Mouse (Mus musculus): ENCODE measurements around the gene Ddx10. TPM values are rescaled to one million over a fixed set of nuclear protein-coding genes. Genes with fewer than 3 reads are reported as not detected.

Gene Ddx10
- 11.0 and 11.5 TPM in 2 replicates for polyA plus RNA-seq (2012)

DNA sequence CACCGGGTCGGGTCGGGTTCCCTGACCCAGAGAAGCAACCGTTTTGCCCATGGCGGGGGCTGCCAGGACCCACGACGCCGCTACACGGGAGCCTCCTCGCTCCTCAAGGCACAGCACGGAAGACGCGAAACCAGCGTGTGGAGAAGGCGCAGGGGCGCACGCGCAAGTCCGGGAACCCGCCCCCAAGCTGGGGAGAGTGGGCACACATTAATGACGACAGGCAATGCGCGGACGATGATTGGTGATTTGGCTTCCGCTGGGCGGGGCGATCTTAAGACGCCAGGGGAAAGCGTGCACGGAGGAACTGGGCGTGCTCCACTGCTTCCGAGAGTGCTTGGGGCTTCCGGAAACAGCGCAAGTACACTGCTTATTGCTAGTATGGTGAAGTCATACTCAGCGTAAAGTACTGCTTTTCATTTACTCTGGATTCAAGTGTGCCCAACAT lies at the start of gene Ddx10:
TSS of gene Ddx10 (minus strand) at position 101 of the 445 bp plus-strand sequence.
- no peak for TF ChIP-seq GATA1 (IDR thresholded peaks at IDR 0.05; ENCODE audit: low read length)

DNA sequence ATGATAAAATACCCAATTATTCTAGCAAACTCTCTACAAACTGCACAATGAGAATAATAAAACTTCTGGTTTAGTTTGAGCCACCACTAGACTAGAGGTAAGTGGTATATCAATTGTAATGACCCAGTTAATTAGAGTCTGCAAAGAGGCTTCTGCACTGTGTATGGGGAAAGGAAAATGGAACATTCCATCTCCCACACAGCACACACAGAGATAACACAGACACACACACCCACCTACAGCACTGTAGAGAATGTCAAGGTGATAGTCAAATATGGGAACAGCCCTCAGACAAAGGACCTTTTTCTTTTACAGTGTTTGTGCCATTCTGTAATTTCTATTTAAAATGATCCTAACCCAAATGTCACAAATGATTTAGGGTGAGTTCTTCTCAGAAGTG lies 45.0 kb upstream of the Ddx10 start:
- TF ChIP-seq GATA1 (IDR thresholded peaks at IDR 0.05; ENCODE audit: low read length): no peak

DNA sequence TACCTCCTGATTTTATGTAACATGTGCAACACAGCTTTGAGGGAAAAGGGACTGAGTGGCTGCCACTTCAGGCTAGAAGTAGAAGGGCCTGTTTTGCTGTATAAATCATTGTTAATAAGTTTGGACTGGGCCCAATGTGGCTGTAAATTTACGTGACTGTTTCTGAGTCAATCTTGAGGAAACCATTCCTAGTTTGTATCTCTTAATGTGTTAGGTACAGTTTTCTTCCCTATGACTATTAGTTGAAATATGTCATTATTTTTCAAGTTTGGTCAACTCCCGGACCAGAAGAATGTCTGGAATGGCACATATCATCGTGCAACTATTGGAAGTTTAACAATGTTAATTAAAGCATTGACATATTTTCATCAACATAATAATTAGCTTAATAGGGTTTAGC lies 42.2 kb upstream of the Ddx10 start:
- TF ChIP-seq GATA1 (IDR thresholded peaks at IDR 0.05; ENCODE audit: low read length): no peak

DNA sequence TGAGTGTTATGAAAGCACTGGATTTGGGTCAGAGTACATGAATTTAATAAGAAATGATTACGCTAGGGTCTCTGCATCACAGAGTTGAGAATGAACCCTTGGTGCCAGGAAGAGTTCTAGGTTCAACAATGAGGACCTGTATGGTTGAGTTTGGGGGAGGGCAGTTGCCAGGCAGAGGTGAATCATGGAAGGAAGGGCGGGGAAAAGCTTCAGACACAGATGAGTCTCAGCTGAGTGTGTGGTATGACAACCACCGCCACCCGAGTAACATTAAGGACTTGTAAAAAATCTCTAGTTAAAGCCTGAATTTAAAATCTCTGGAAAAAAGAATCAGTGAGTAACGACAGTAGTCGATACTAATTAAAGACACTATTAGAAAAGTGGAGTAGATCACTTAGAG lies 38.9 kb upstream of the Ddx10 start:
- TF ChIP-seq GATA1 (IDR thresholded peaks at IDR 0.05; ENCODE audit: low read length): no peak

DNA sequence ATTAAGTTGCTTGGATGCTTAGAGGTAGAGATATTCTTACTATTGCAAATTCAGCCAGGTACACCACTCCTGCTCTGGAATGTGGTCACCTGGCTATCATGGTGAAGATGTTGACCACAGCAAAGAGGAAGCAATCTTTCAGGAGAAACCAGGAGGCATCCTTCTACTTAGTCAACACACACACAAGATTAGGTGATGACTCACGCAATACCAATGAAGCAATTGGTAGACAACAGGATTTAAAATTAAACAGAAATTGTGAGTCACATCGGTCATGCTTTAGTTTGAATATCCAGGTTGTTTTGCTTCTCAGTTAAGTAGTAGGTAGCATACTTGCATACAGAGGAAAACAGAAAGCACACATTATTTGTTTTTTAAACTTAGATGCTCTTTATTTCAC lies 31.1 kb upstream of the Ddx10 start:
- TF ChIP-seq GATA1 (IDR thresholded peaks at IDR 0.05; ENCODE audit: low read length): no peak

DNA sequence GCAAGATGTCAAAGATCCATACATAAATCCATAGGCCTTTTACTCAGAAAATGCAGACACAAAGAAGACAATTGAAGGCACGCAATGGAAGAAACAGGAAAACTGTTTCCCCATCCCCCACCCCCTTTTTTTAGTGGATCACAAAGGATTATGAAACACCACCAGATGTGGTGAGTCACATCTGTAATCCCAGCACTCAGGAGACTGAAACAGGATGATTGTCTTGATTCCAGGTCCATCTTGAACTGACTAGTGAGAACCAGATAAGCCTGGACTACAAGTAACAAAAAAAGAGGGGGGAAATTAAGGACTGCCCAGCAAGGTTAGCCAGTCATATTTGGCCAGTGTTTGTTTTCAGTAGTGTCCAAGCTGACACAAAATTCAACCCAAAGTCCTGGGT lies 28.5 kb upstream of the Ddx10 start:
- no peak for TF ChIP-seq GATA1 (IDR thresholded peaks at IDR 0.05; ENCODE audit: low read length)

DNA sequence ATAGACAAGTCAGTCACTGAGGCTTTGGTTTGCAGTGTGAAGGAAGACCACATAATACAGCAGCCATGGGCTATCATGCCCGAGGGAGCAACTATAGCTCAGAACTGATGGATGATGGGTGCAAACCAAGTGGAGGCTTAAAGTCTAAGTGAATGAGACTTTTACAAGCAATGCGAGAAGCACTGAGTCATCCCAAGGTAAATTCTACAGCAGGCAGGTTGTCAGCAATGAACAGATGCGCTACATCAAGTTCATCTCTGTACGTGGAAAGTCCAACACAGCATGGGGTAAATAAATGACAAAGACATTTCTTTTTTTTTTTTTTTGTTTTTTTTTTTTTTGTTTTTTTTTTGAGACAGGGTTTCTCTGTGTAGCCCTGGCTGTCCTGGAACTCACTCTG lies 24.9 kb upstream of the Ddx10 start:
- TF ChIP-seq GATA1 (IDR thresholded peaks at IDR 0.05; ENCODE audit: low read length): no peak

DNA sequence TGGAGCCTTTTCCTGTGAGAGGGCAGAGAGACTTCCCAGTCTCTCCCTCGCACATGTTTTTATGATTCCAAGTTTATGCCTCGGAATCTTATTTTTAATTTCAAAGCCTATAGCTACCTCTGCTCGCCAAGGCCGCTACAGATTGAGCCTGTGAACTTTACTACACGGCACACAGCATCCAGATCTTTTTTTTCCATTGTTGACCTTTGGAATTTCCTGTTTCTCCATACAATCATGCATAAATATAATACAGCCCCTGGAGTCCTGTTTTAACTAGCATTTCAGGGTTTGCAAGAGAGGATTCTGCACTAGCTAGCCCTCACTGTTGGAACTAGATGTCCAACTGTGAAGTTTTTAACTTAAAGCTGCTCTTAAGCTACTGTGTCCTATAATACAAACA lies 24.4 kb upstream of the Ddx10 start:
- no peak for TF ChIP-seq GATA1 (IDR thresholded peaks at IDR 0.05; ENCODE audit: low read length)

DNA sequence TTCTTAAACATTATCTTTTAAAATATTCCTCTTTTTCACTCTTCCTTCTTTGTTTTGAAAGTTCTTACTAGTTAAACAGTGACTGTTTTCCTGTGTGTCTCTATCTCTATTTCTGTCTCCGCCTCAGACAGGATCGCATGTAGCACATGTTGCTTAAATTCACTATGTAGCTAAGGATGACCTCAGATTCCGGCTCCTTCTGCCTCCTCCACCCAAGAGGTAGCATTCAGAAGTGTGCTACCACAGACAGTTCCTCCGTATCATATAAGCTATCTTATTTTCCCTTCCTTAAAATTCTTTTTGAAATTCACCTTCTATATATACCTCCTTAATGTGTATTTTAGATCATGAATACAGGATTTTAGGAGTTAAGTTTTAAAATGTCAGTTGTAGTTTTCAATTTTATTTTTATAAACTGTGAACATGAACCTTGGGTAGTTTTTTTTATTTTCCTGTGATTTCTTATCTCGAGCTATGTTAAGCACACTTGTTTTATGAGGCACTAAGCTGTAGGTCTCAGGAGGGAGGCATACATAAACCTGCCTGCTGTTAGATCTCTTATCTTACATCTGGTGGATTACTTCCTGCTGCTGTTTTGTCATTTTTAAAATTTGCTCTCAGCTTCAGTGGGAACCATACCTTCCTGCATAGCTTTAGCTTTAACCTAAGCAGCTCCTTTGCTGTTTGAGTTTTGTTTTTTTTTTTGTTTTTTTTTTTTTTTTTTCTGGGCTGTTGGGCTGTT lies 23.6 kb upstream of the Ddx10 start:
- no peak for TF ChIP-seq GATA1 (IDR thresholded peaks at IDR 0.05; ENCODE audit: low read length)

DNA sequence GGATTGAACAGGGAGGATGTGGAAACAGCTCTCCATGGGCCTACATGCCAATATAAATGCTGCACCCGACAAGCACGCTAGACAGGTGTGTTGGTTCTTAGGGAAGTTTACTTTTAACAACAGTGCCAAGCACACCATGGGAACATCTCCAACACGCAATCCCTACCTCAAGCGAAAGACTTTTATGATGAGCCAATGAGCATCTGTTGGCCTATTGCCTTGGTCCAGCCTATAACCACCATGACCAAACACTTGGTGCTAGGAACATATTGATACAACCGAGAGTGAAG lies 21.6 kb upstream of the Ddx10 start:
- TF ChIP-seq GATA1 (IDR thresholded peaks at IDR 0.05; ENCODE audit: low read length): no peak

DNA sequence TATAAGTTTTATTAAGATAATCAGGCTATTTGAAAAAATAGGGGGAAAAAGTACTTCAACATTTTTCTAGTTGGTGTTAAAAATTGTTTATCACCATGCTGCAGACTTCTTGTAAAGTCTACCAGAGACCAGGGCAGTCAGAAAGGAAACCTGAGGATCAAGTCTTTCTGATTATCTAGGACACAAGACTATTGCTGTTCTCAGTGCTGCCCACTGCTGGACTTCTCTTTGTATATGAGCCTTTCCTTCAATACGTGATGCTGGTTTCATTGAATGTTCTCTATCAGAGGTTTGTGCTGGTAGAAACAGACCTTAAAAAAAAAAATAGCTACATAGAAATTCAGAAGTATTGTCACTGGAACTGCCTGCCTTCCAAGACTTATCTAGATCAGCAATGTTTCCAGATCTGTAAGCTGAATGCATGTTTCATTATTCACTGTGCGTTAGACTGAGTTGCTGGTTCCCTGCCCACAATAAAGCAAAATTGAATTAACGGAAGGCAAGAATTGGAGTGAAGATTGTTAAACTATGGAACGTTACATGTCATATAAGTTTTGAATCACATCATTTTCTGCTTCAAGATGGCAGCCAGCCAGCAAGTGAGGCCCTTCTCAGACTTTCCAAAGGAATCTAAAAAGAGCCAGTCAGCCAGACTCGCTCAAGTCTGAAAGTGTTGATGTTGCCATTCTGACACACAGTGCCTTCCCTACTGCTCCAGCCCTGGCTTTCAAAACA lies 21.0 kb upstream of the Ddx10 start:
- no peak for TF ChIP-seq GATA1 (IDR thresholded peaks at IDR 0.05; ENCODE audit: low read length)

DNA sequence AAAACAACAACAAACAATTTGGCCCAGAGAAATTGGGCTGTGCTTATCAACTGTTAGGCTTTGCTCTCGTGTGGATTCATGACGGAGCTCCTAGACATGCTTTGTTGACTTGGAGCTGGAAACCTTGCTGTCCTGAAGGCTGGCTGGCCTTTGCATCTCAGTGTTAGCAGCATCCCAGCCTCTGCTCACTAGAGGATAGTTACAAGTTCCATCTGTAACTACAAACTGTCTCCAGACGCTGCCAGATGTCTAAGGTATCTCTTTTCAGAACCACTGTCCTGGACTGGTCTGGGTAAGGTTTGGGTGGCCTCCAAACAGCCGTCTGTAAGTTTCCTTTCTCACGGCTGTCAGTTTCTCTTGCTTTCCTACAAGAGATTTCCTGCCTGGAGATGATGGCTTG lies 20.2 kb upstream of the Ddx10 start:
- no peak for TF ChIP-seq GATA1 (IDR thresholded peaks at IDR 0.05; ENCODE audit: low read length)

DNA sequence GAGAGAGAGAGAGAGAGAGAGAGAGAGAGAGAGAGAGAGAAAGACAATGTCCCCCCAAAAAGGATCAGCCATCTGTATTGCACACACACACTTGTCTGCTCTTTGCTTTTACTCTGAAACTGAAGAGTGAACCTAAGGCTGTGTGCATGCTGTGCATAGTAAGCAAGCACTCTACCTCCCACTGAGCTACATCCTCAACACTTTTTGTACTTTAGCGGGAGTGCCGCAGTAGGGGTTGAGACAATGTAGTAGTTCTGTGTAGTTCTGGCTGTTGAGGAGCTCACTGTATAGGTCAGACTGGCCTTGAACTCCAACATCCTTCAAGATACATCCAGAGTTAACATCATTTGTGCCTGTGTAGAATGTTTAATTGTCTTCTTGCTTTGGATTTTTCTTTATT lies 17.7 kb upstream of the Ddx10 start:
- TF ChIP-seq GATA1 (IDR thresholded peaks at IDR 0.05; ENCODE audit: low read length): no peak

DNA sequence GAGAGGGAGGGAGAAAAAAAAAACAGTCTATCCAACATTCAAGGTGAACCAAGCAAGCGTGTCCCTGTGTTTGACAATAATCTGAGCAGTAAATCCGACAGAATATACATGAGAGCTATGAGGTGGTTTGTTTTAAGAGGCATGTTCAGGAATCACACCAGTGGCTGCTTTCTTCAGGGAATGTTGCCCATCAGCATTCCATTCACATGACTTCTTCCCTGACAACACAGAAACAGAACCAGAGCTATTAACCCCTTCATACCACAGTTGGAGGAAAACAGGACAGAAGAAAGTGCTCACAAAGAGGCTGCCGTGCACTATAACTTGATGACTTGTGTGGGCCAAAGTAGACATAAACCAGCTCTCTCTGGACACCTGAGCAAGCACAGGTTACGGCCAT lies 16.5 kb upstream of the Ddx10 start:
- no peak for TF ChIP-seq GATA1 (IDR thresholded peaks at IDR 0.05; ENCODE audit: low read length)

DNA sequence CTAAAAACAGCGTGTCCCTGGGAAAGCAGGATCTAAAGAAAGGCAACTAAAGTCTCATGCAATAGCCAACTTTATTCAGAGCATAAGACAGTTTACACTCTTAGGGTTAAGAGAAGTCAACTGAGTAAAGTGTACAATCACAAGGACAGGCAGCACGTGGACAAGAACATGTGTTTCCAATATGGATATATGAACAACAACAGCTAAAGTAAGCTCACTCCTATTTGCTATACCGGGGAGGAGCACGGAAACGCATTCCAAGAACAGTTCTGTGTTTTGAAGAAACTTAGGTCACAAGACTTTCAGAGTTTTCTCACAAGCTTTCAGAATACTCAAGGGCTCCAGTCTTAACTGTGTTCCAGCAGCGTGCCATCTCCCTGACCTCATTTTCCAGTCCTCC lies 10.3 kb upstream of the Ddx10 start:
- TF ChIP-seq GATA1 (IDR thresholded peaks at IDR 0.05; ENCODE audit: low read length): no peak

DNA sequence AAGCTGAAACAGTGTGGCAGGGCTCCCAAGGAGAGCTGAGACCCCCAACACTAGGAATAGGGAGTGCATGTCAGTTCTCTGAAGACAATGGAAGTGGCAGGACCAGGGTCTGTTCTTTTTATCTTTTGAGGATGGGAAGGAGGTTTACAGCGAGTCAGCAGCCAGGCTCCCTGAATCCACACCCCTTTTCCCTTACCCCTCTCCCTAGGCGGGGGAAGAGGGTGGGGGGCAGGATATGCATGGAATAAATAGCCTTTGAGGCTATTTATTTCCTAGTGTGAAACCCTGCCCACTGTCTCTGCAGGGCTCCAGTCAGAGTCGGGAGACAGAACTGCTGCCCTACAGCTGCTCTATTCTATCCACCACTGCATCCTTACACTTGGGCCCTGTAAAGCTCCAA lies 9.9 kb upstream of the Ddx10 start:
- TF ChIP-seq GATA1 (IDR thresholded peaks at IDR 0.05; ENCODE audit: low read length): no peak

DNA sequence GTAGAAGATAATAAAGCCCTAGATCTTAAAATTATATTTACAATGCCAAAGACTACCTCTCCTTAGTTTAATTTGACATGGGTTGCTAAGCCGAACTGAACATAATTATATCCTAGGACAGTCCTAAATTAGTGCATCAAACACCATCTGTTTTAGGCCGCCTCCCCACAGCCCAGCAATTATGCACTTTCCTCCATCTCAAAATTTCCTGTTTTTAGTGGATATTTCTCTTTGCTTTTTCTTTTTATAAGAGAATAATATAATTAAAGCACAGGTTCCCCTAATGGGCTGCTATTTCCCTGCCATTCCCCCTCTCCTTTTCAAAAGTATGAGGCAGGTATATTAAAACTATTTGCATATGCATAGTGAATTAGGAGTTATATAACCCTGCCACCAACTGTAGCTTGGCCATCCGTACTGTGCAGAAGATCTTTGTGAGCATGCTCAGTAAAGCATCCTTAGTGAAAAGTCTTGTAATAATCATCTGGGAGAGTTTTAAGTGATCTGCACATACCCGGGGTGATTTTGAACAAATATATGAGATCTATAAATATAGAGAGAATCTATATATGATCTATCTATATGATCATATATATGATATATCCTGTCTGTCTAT lies 8.9 kb upstream of the Ddx10 start:
- TF ChIP-seq GATA1 (IDR thresholded peaks at IDR 0.05; ENCODE audit: low read length): no peak

Data from G1E-ER4 (cell line).